Mouse (Mus musculus): ENCODE measurements around the gene Mmp15. TPM values are rescaled to one million over a fixed set of nuclear protein-coding genes. Genes with fewer than 3 reads are reported as not detected.

The Mmp15 gene
- 20.0 and 22.1 TPM in 2 replicates for polyA plus RNA-seq (2015; fragmentation: Nextera tagmentation; extraction: Ambion mirVana)

DNA sequence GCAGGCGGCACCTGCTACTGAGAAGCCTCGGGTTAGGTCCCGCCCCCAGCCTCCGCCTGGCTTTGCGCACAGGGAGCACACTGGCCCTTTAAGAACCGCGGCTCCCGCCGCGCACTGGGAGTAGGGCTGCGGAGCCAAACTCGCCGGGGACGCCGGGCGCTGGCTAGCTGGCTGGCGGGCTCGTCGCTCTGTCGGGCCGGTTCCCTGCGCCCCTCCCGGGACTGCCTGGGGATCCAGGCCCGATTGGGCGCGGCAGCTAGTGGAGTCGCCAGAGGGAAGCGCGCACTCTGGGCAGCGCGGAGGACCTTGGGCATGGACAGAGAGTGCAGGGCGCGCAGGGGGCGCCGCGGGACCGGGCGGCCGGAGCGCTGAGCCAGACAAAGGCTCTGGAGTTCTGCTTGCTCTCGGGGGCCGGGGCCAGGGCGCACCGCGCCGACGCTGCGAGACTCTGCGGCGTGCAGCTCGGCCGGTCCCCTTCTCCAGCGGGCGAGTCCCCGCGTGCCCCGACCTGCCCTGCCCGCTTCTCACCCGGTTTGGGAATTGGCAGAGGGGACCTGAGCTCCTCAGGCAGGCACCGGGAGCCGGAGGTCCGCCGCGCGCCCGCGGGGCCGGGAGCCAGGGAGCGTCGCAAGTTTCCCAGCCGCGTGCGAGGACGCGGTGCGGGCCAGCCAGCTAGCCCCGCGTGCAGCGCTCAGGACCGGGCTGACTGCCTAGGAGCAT is at the start of gene Mmp15:
Gene Mmp15 (plus strand): TSS at position 118 of the 720 bp plus-strand sequence.
- peak; percentile 67 for ATAC-seq (ENCODE audit: low FRiP score, low read depth)
- Histone ChIP-seq H3K9me3 (no peaks in the 10 kb centered on the region), H3K36me3 (no peaks in the 10 kb centered on the region), H3K27me3 (no peaks in the 10 kb centered on the region), H3K4me3 (peak within 1 kb of the TSS; percentile 96), H3K4me1 (replicated peaks) (peaks cover 66% of the 10 kb centered on the region), H3K4me2 (peak within 1 kb of the TSS; percentile 78), H3K9ac (peak within 1 kb of the TSS; percentile 88), H3K27ac (replicated peaks) (peak within 1 kb of the TSS; percentile 91)
- WGBS: under 1% methylated on average over 68 of the region's 80 CpGs

DNA sequence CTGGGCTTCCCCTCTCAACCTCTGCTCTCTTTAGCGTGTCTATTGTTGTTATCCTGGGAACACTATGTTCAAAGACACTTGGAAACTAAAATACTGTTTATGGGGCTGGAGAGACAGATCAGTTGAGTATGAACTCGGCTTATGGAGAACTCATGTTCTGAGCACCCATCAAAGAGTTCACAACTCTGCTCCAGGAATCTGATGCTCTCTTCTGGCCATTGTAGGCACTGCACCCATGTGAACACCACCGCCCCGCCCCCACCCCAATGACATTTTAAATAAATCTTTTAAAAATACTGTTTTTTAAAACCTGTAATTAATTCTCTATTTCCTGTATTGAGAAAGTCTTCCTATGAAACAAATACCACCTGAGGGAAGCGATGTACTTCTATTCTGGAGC is 49.7 kb upstream of the Mmp15 start:
- no peaks in the 10 kb centered on the region; the same call in 1 of the 2 replicates for H3K4me1 ChIP-seq (replicated peaks)
- no peak for ATAC-seq (ENCODE audit: low FRiP score, low read depth)
- no peak overlapping the region for H3K4me2 ChIP-seq
- no peaks in the 10 kb centered on the region for H3K27me3 ChIP-seq
- H3K4me3 ChIP-seq: no peak overlapping the region
- 19% methylated on average over 5 of the region's 5 CpGs for WGBS
- H3K9me3 ChIP-seq: no peaks in the 10 kb centered on the region
- no peaks in the 10 kb centered on the region for H3K36me3 ChIP-seq
- H3K27ac ChIP-seq (replicated peaks): no peak overlapping the region
- H3K9ac ChIP-seq: no peak overlapping the region

DNA sequence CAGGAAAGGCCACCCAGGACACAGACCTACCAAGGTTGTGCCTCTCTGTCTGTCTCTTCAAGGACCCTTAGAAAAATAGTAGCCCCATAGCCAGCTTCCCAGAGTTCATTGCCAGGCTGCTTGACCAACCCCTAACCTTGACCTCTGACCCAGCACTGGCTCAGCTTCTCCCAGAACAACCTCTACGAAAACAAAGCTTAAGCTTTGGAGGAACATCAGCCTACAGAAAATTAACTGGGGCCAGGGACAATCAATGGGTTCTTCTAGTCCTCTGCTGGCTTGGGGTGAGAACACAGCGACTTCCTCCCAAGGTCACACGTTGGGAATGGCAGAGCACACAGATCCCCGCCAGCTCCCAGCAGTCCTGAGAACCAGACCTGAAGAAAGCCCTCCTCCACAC is 46.5 kb upstream of the Mmp15 start:
- 81% methylated on average over 4 of the region's 4 CpGs for WGBS
- Histone ChIP-seq H3K36me3 (no peaks in the 10 kb centered on the region), H3K27ac (replicated peaks) (no peak overlapping the region), H3K9ac (no peak overlapping the region), H3K4me2 (no peak overlapping the region), H3K4me1 (replicated peaks) (peaks cover 2% of the 10 kb centered on the region), H3K4me3 (no peak overlapping the region), H3K27me3 (no peaks in the 10 kb centered on the region), H3K9me3 (no peaks in the 10 kb centered on the region)
- ATAC-seq (ENCODE audit: low FRiP score, low read depth): no peak

DNA sequence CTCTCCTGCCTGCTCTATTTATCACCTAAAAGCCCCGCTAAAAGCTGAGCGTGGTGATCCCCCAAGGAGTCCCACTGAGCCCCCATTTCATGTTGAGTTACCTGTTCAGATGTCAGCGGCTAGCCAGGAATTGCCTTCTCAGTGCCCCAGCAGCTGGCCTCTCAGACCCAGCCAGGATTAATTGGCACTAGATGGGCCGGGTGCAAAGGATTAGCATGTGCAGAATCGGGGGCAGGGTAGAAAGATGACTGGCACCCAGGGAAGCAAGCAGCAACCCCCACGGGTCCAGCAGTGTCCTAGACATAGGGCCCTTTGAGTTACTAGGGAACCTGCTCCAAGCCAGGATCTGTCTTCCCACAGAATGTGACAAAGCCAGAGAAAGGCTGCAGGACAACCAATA is 45.6 kb upstream of the Mmp15 start, which contains the start of gene Cngb1:
Gene Cngb1 (minus strand): TSS at position 155 of the 400 bp plus-strand sequence.
- 58% methylated on average over 6 of the region's 6 CpGs for whole genome bisulfite sequencing
- H3K9ac ChIP-seq: no peak within 1 kb of the TSS
- H3K4me2 ChIP-seq: no peak within 1 kb of the TSS
- no peaks in the 10 kb centered on the region for H3K36me3 ChIP-seq
- no peak within 1 kb of the TSS for H3K4me3 ChIP-seq
- H3K27me3 ChIP-seq: no peaks in the 10 kb centered on the region
- peaks cover 7% of the 10 kb centered on the region; the same call in 1 of the 2 replicates for H3K4me1 ChIP-seq (replicated peaks)
- no peaks in the 10 kb centered on the region for H3K9me3 ChIP-seq
- no peak within 1 kb of the TSS for H3K27ac ChIP-seq (replicated peaks)
- ATAC-seq (ENCODE audit: low FRiP score, low read depth): no peak

DNA sequence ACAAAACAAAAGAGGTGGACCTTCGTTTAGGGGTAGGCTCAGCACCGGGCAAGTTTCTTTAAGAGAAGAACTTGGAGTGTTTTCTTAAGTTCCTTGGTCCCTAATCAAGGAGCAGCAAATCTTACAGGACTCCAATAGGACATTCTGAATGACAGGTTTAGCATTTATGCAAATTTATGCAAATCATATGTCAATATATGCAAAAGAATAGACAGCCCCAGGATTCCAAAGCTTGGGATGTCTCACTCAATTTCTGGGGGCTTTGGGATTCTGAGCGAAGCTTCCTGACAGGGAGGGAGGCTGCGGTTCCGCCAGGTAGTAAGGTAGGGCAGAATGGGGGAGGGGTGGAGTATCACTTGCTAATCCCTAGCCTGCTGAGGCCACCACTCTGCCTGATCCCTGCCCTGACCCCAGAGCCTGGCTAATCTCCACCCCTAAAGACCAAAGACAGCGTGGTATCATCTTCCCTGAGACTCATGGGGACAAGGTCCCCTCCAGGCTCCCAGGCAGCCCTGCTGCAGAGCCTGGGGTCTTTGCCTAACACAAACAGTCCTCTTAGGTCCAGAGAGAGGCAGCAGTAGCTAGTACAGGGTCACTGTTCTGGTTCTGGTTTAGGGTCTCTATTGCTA is 41.6 kb upstream of the Mmp15 start, which contains the start of gene Tepp:
Gene Tepp (plus strand): TSS at position 225 of the 629 bp plus-strand sequence.
- Histone ChIP-seq H3K4me2 (no peak within 1 kb of the TSS), H3K36me3 (no peaks in the 10 kb centered on the region), H3K27me3 (no peaks in the 10 kb centered on the region), H3K9me3 (no peaks in the 10 kb centered on the region), H3K4me1 (replicated peaks) (peaks cover 7% of the 10 kb centered on the region; the same call in 1 of the 2 replicates), H3K27ac (replicated peaks) (no peak within 1 kb of the TSS), H3K9ac (no peak within 1 kb of the TSS), H3K4me3 (no peak within 1 kb of the TSS)
- WGBS: 31% methylated on average over 6 of the region's 6 CpGs
- ATAC-seq (ENCODE audit: low FRiP score, low read depth): no peak

- Histone ChIP-seq H3K27me3 (no peaks in the 10 kb centered on the region), H3K4me1 (replicated peaks) (peaks cover 7% of the 10 kb centered on the region; the same call in 1 of the 2 replicates), H3K4me2 (no peak overlapping the region), H3K36me3 (no peaks in the 10 kb centered on the region), H3K9me3 (no peaks in the 10 kb centered on the region), H3K4me3 (no peak overlapping the region), H3K9ac (no peak overlapping the region), H3K27ac (replicated peaks) (no peak overlapping the region)
- WGBS: 72% methylated on average over 18 of the region's 18 CpGs
- no peak for ATAC-seq (ENCODE audit: low FRiP score, low read depth)
These were observed 39.2 kb upstream of the Mmp15 start for GRCm38 (mm10) chr8:95312836-95313235.

- H3K27ac ChIP-seq (replicated peaks): no peak overlapping the region
- no peak for ATAC-seq (ENCODE audit: low FRiP score, low read depth)
- no peak overlapping the region for H3K4me3 ChIP-seq
- 93% methylated on average over 6 of the region's 6 CpGs for WGBS
- H3K9ac ChIP-seq: no peak overlapping the region
- H3K27me3 ChIP-seq: no peaks in the 10 kb centered on the region
- no peaks in the 10 kb centered on the region for H3K36me3 ChIP-seq
- no peak overlapping the region for H3K4me2 ChIP-seq
- H3K4me1 ChIP-seq (replicated peaks): peaks cover 7% of the 10 kb centered on the region; the same call in 1 of the 2 replicates
- no peaks in the 10 kb centered on the region for H3K9me3 ChIP-seq
These were observed 38.2 kb upstream of the Mmp15 start for GRCm38 (mm10) chr8:95313857-95314256.

DNA sequence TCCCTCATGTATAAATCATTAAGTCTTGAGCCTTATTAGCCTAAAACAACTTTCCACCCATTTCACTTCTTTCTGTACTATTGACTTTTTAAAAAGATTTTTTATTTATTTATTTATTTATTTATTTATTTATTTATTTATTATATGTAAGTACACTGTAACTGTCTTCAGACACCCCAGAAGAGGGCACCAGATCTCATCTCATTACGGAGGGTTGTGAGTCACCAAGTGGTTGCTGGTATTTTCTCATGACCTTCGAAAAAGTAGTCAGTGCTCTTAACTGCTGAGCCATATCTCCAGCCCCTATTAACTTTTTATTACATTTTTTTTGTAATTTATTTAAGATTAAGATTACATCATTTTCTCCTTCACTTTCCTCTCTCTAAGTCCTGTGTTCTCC is 37.4 kb upstream of the Mmp15 start:
- Histone ChIP-seq H3K4me2 (no peak overlapping the region), H3K27me3 (no peaks in the 10 kb centered on the region), H3K9ac (no peak overlapping the region), H3K4me3 (no peak overlapping the region), H3K27ac (replicated peaks) (no peak overlapping the region), H3K36me3 (no peaks in the 10 kb centered on the region), H3K9me3 (no peaks in the 10 kb centered on the region), H3K4me1 (replicated peaks) (peaks cover 7% of the 10 kb centered on the region; the same call in 1 of the 2 replicates)
- no peak for ATAC-seq (ENCODE audit: low FRiP score, low read depth)
- 77% methylated on average over 2 of the region's 2 CpGs for WGBS

- H3K4me2 ChIP-seq: no peak overlapping the region
- 97% methylated on average over 1 of the region's 1 CpGs for WGBS
- peaks cover 12% of the 10 kb centered on the region for H3K4me1 ChIP-seq (replicated peaks)
- no peaks in the 10 kb centered on the region for H3K9me3 ChIP-seq
- no peak for ATAC-seq (ENCODE audit: low FRiP score, low read depth)
- H3K27ac ChIP-seq (replicated peaks): no peak overlapping the region
- H3K36me3 ChIP-seq: no peaks in the 10 kb centered on the region
- no peak overlapping the region for H3K4me3 ChIP-seq
- no peak overlapping the region for H3K9ac ChIP-seq
- H3K27me3 ChIP-seq: no peaks in the 10 kb centered on the region
These were observed 36.7 kb upstream of the Mmp15 start for GRCm38 (mm10) chr8:95315350-95315749.

GRCm38 (mm10) chr8:95320224-95321139 is 31.6 kb upstream of the Mmp15 start:
- H3K9me3 ChIP-seq: no peaks in the 10 kb centered on the region
- H3K9ac ChIP-seq: peak overlapping the region; percentile 32
- ATAC-seq (ENCODE audit: low FRiP score, low read depth): peak; percentile 74
- H3K36me3 ChIP-seq: 0 out of 2 replicates have a peak, but pooled peaks cover 10% of the 10 kb centered on the region
- peaks cover 24% of the 10 kb centered on the region for H3K4me1 ChIP-seq (replicated peaks)
- H3K4me2 ChIP-seq: peak overlapping the region; percentile 79
- peak overlapping the region; percentile 48; the same call in 1 of the 2 replicates for H3K27ac ChIP-seq (replicated peaks)
- peak overlapping the region; percentile 40 for H3K4me3 ChIP-seq
- H3K27me3 ChIP-seq: no peaks in the 10 kb centered on the region
- WGBS: 2% methylated on average over 41 of the region's 41 CpGs

DNA sequence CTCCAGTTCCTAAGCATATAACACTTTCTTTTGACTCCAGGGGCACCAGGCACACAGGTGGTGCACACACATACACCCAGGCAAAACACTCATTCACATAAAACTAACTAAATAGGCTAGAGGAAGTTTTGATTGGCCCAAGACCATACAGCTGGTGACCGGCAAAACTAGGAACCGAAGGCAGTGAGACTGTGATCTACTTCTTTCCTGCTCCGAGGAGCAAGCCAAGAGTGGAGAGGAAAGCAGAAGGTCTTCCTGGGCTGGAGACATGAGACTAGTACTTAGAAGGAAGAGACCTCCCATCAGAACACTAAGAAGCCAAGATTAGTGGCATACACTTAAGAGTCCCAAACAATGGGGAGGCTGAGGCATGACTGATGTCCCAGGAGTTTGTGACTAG is 28.9 kb upstream of the Mmp15 start:
- Histone ChIP-seq H3K4me1 (replicated peaks) (peaks cover 40% of the 10 kb centered on the region), H3K36me3 (peaks cover 33% of the 10 kb centered on the region), H3K4me2 (no peak overlapping the region), H3K27ac (replicated peaks) (no peak overlapping the region), H3K4me3 (no peak overlapping the region), H3K9ac (no peak overlapping the region), H3K27me3 (no peaks in the 10 kb centered on the region), H3K9me3 (no peaks in the 10 kb centered on the region)
- WGBS: 95% methylated on average over 3 of the region's 3 CpGs
- ATAC-seq (ENCODE audit: low FRiP score, low read depth): no peak

Measured in hindbrain, embryonic 15.5 days (tissue).